21 mouse cellular contexts compared by ENCODE assay signal in the genomic region with DNA sequence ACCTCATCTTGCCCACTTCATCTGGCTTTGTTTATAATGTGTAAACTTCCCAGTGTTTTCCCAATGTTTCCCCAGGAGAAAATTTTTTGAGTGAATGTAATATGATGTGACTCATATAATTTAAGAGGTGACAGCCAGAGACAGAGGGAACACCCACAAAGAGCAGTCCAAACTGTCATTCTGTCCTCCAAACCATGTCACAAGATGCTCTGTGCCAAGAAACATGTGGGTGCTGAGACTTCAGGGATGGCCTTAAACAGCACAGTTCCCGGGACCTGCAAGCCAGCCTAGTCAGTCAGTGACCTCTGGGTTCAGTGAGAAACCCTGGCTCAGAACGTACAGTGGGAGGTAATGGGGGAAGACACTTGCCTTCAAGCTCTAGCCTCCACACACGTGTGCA.
DNase-seq lines count a peak whose midpoint lies in the region; ATAC-seq lines count a peak whose summit lies in the region.
"Had no signal": no experiment of that assay in that cellular context is flagged by ENCODE, and none has a peak within 500 bp of the region (broad histone marks: within the 10 kb centered on the region; RNA-seq: fewer than 3 reads in every experiment).

No protein-coding gene starts in this region.

- no peak for ATAC-seq in lung, embryonic 15.5 days (ENCODE audit: borderline replicate concordance, extremely low read depth, low FRiP score, low TSS enrichment)
- ATAC-seq: forebrain, embryonic 13.5 days; Patski had no signal

- DNase-seq in adrenal gland, adult 8-10 months: peak; percentile 5
- no peak for DNase-seq in adrenal gland, postnatal 10 days
- DNase-seq in lung, postnatal 25 days (ENCODE audit: low spot score): no peak
- peak; percentile 59 for DNase-seq in lung, postnatal 10 days
- DNase-seq in lung, postnatal 36 days: peak; percentile 3
- DNase-seq in ovary, adult 18-20 months (ENCODE audit: low spot score): no peak
- DNase-seq: B cell, adult 2 months; cerebellum, adult 18-20 months; cerebellum, adult 9-10 months; cerebellum, postnatal 14 days; gastrocnemius, postnatal 10 days; gastrocnemius, postnatal 36 days had no signal

- H3K9ac ChIP-seq in lung, embryonic 15.5 days: no peak overlapping the region
- H3K9ac ChIP-seq: forebrain, embryonic 13.5 days; hindbrain, embryonic 15.5 days had no signal

- no peaks in the 10 kb centered on the region for H3K9me3 ChIP-seq in lung, embryonic 15.5 days
- H3K9me3 ChIP-seq: forebrain, embryonic 10.5 days; forebrain, embryonic 13.5 days; hindbrain, embryonic 12.5 days; hindbrain, embryonic 15.5 days had no signal

- H3K4me1 ChIP-seq in lung, embryonic 15.5 days: peaks cover 14% of the 10 kb centered on the region; the same call in 1 of the 2 replicates

- no peak overlapping the region for H3K4me2 ChIP-seq in lung, embryonic 15.5 days
- H3K4me2 ChIP-seq: forebrain, embryonic 13.5 days; heart, embryonic 11.5 days; hindbrain, embryonic 12.5 days; hindbrain, embryonic 15.5 days had no signal

- no peak overlapping the region for H3K4me3 ChIP-seq in lung, embryonic 15.5 days
- H3K4me3 ChIP-seq: forebrain, embryonic 10.5 days; forebrain, embryonic 13.5 days; hindbrain, embryonic 12.5 days; hindbrain, embryonic 15.5 days had no signal

- H3K27me3 ChIP-seq in lung, embryonic 15.5 days: no peaks in the 10 kb centered on the region
- H3K27me3 ChIP-seq: CH12.LX; forebrain, embryonic 13.5 days; hindbrain, embryonic 15.5 days had no signal

- no peaks in the 10 kb centered on the region for H3K36me3 ChIP-seq in lung, embryonic 15.5 days
- H3K36me3 ChIP-seq: forebrain, embryonic 10.5 days; G1E; hindbrain, embryonic 12.5 days; hindbrain, embryonic 15.5 days had no signal

- WGBS in lung, embryonic 15.5 days: 33% methylated on average over 3 of the region's 3 CpGs

- peak overlapping the region; percentile 33; the same call in 1 of the 2 replicates for H3K27ac ChIP-seq in lung, embryonic 15.5 days
- H3K27ac ChIP-seq: forebrain, embryonic 10.5 days; forebrain, embryonic 13.5 days; hindbrain, embryonic 12.5 days; hindbrain, embryonic 15.5 days had no signal

Comparison
In these comparisons a context has a peak if more than half of its experiments do, and no peak if none do; other contexts are left out.
1. DNase-seq: peak in adrenal gland, adult 8-10 months (single experiment), lung, postnatal 10 days (single experiment) and lung, postnatal 36 days (single experiment); none in adrenal gland, postnatal 10 days (single experiment), lung, postnatal 25 days (single experiment) and ovary, adult 18-20 months (single experiment).